Mouse (Mus musculus): Measurements from ENCODE around the gene Arnt2. TPM values are rescaled to one million over a fixed set of nuclear protein-coding genes. Genes with fewer than 3 reads are reported as not detected.

The Arnt2 gene
- total and polyA plus RNA-seq, 2 experiments from 2014 or later = 44.6 to 126 TPM

DNA sequence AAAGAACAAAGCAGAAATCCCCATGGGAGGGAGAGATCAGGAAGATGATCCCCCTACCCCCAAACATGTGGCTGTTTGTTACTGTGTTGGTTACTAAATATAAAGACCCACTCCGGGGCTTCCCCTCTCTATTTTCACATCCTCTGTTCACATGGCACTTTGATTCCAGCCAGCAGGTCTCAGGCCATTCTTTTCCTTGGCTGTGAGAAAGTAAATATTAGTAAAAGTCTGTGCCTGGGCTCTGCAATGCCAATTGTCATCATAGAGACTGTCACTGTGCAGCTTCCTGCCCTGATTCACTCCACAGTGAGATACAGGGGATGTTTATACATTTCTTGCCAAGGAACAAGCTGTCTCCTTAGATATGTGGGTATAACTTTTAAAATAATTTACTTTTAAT, 197.9 kb downstream of the Arnt2 start:
- WGBS = 53% methylated on average over 1 of the region's 1 CpGs
- H3K4me2 ChIP-seq (ENCODE audit: low read depth, low read length) = no peak overlapping the region
- H3K4me3 ChIP-seq (ENCODE audit: low read length) = no peak overlapping the region
- no peak overlapping the region for H3K9ac ChIP-seq (replicated peaks; ENCODE audit: low read length)
- ATAC-seq = no peak
- no peaks in the 10 kb centered on the region for H3K36me3 ChIP-seq (ENCODE audit: insufficient read depth, low read length)
- no peaks in the 10 kb centered on the region for H3K27me3 ChIP-seq (ENCODE audit: insufficient read depth, low read length)
- H3K27ac ChIP-seq = 0 out of 2 replicates have a peak overlapping the region, but pooled peaks have one; percentile 56
- H3K9me3 ChIP-seq (ENCODE audit: low read length) = no peaks in the 10 kb centered on the region
- DNase-seq (ENCODE audit: low spot score) = no peak
- TF ChIP-seq CTCF (IDR thresholded peaks at IDR 0.05; ENCODE audit: low read depth) = no peak
- H3K4me1 ChIP-seq (ENCODE audit: insufficient read depth, low read length) = no peaks in the 10 kb centered on the region

DNA sequence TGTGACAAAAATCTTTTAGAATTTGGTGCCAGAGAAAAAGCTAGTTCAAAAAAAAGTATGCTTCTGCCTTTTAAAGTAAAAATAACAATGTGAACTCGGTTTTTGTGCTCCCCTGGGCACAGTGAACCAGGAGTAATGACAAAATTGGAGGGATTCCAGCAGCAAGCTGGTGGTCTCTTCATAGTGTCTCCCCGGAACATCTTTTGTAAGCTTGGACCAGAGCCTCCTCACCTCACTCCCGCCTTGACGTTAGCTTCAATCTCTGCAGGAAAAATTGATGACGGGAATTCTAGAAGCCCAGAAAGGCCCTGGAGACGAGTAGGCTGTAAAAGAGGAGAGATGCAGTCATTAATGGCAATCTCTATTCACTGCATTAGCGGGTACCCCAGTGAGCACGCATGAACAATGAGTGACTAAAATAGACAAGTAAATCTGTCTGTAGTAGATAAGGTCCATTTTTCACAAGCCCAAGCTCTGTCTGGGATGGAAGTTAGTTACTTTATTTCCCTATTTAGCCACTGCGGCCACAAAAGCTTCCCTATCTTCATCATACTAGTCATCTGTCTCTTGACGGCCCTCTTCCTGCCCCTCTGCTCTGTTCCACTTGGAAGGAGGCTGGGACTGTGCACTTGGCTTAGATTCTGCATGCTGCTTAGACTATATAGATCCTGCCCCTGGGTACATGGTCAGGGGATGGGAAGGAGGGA, 199.2 kb downstream of the Arnt2 start:
- DNase-seq (ENCODE audit: low spot score) = peak; percentile 3
- Histone ChIP-seq H3K4me2 (ENCODE audit: low read depth, low read length) (no peak overlapping the region), H3K4me3 (ENCODE audit: low read length) (no peak overlapping the region), H3K9me3 (ENCODE audit: low read length) (no peaks in the 10 kb centered on the region), H3K4me1 (ENCODE audit: insufficient read depth, low read length) (no peaks in the 10 kb centered on the region), H3K36me3 (ENCODE audit: insufficient read depth, low read length) (no peaks in the 10 kb centered on the region), H3K9ac (replicated peaks; ENCODE audit: low read length) (no peak overlapping the region), H3K27ac (peak overlapping the region; percentile 56; the same call in 1 of the 2 replicates), H3K27me3 (ENCODE audit: insufficient read depth, low read length) (no peaks in the 10 kb centered on the region)
- ATAC-seq = no peak
- TF ChIP-seq CTCF (IDR thresholded peaks at IDR 0.05; ENCODE audit: low read depth) = no peak
- 34% methylated on average over 10 of the region's 10 CpGs for WGBS

DNA sequence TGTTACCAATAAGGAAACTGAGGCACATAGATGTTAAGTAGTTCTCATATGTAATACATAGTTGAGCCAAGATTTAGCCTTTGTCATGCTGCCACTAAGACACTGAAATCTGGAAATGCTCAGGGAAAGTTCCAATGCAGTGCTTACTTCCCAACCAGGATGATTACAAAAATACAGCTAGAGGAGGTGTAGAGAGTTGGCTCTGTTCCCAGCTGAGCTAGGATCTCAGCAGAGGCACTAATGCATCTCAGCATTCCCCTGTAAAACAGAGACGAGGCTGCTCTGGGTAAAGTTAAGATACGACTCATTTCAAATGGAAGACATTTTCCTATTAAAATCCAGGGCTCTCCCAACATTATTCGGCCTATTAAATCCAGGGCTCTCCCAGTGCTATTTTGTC, 206.0 kb downstream of the Arnt2 start:
- Histone ChIP-seq H3K4me2 (ENCODE audit: low read depth, low read length) (no peak overlapping the region), H3K9me3 (ENCODE audit: low read length) (no peaks in the 10 kb centered on the region), H3K36me3 (ENCODE audit: insufficient read depth, low read length) (no peaks in the 10 kb centered on the region), H3K9ac (replicated peaks; ENCODE audit: low read length) (no peak overlapping the region), H3K4me3 (ENCODE audit: low read length) (no peak overlapping the region), H3K27me3 (ENCODE audit: insufficient read depth, low read length) (no peaks in the 10 kb centered on the region), H3K27ac (no peak overlapping the region), H3K4me1 (ENCODE audit: insufficient read depth, low read length) (no peaks in the 10 kb centered on the region)
- DNase-seq (ENCODE audit: low spot score) = no peak
- TF ChIP-seq CTCF (IDR thresholded peaks at IDR 0.05; ENCODE audit: low read depth) = no peak
- WGBS = 65% methylated on average over 3 of the region's 3 CpGs
- no peak for ATAC-seq

DNA sequence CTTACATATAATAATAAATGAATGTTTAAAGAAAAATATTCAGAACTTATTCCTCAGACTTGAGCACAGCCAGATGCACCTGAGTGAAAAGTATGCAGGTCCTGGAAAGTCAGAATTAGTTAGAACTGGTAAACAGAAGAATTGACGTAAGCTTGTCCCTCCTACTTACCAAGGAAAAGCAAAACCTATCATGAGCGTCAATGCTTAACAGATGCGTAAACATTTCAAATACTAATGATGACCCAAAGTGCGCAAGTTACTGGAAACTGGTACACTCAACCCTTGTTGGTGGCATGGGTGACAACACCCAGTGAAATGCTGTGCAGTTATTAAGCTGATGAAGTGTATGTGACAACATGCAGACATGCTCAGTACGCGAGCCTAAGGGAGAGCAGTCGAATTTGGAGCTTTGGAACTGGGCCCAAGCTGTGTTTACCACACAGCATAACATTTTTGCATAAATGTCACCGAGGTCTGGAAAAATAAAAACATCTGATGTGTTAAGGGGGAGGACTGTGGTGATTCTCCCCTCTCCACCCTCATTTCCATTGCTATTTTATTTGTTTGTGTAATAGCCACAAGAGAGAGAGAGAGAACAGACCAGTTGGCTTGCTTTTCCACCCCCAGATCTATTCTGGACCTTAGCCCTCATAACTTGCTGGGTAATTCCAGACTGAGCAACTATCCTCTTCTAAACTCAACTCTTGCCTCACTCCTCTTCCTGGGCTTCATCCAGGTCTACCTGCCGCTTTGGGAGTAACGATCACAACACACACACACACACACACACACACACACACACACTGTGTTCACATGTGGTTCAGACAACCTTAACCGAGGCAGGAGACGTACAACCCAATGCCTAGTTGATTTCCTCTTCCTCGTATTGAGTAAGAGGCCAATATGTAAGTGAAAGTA, 208.6 kb downstream of the Arnt2 start:
- no peak for TF ChIP-seq CTCF (IDR thresholded peaks at IDR 0.05; ENCODE audit: low read depth)
- Histone ChIP-seq H3K4me1 (ENCODE audit: insufficient read depth, low read length) (no peaks in the 10 kb centered on the region), H3K9me3 (ENCODE audit: low read length) (no peaks in the 10 kb centered on the region), H3K36me3 (ENCODE audit: insufficient read depth, low read length) (no peaks in the 10 kb centered on the region), H3K4me2 (ENCODE audit: low read depth, low read length) (no peak overlapping the region), H3K27me3 (ENCODE audit: insufficient read depth, low read length) (no peaks in the 10 kb centered on the region), H3K9ac (replicated peaks; ENCODE audit: low read length) (no peak overlapping the region), H3K27ac (no peak overlapping the region), H3K4me3 (ENCODE audit: low read length) (no peak overlapping the region)
- ATAC-seq = no peak
- 91% methylated on average over 13 of the region's 13 CpGs for WGBS
- no peak for DNase-seq (ENCODE audit: low spot score)

DNA sequence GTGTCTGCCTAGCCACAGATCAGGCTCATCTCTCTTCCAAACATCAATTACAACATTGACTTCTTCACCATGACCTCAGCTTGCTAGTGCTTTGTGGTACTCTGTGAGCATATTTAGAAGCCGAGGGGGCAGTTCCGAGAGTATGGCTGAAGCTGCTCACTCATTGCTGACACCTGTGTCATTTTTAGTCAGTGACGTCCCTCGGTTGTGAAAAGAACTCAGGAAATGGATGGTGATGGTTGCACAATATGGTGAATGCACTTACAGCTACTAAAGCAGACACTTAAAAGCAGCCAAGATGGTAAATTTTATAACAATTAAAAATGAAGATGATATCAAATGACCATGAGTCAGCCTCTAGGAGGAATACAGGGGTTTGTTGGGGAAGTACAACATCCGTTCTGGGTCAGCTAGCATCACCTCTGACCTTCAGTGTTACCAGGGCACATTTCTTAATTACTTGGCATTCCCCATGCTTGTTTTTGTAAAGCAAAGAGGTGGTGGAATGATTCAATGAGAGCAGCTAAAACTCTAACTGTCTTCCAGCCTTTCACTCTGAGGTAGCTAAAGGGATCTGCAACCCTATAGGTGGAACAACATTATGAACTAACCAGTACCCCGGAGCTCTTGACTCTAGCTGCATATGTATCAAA, 212.6 kb downstream of the Arnt2 start:
- H3K9me3 ChIP-seq (ENCODE audit: low read length) = no peaks in the 10 kb centered on the region
- H3K36me3 ChIP-seq (ENCODE audit: insufficient read depth, low read length) = no peaks in the 10 kb centered on the region
- H3K4me2 ChIP-seq (ENCODE audit: low read depth, low read length) = no peak overlapping the region
- H3K9ac ChIP-seq (replicated peaks; ENCODE audit: low read length) = no peak overlapping the region
- DNase-seq (ENCODE audit: low spot score) = no peak
- H3K27ac ChIP-seq = no peak overlapping the region
- WGBS = 78% methylated on average over 6 of the region's 6 CpGs
- ATAC-seq = no peak
- no peak overlapping the region for H3K4me3 ChIP-seq (ENCODE audit: low read length)
- no peaks in the 10 kb centered on the region for H3K27me3 ChIP-seq (ENCODE audit: insufficient read depth, low read length)
- TF ChIP-seq CTCF (IDR thresholded peaks at IDR 0.05; ENCODE audit: low read depth) = no peak
- H3K4me1 ChIP-seq (ENCODE audit: insufficient read depth, low read length) = no peaks in the 10 kb centered on the region

Other genes starting within 250 kb of the Arnt2 start
- 1.9 and 3.6 TPM in 2 replicates for gene Gm2115, start 118.8 kb upstream of the Arnt2 start, total RNA-seq (2014; rRNA removed)
- 1.7 TPM in 2 replicates for gene Gm2115, start 118.8 kb upstream of the Arnt2 start, polyA plus RNA-seq (2015; fragmentation: Nextera tagmentation; extraction: Ambion mirVana)
- 17.6 and 20.8 TPM in 2 replicates for gene Fah, start 196.5 kb upstream of the Arnt2 start, total RNA-seq (2014; rRNA removed)
- 14.3 and 14.9 TPM in 2 replicates for gene Fah, start 196.5 kb upstream of the Arnt2 start, polyA plus RNA-seq (2015; fragmentation: Nextera tagmentation; extraction: Ambion mirVana)

All from hindbrain, postnatal 0 days (tissue).